In the genomic region with DNA sequence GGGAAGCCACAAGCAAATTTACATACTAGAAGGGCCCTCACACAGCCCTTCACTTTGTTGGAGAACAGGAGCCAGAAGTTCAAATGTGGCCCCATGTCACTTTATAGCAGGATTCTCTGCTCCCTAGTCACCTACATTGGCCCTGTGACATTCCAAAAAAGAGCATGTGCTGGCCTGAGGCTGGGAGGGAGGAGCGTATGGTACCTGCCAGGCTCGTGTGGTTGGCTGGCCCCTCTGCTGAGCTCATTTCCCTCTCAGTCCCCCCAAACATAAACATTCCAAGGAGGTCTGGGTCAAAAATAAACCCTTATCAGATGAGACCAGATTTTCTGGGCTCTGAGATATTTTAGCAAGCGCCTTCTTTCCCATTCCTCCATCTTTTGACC, we compare ENCODE assay signal across 13 mouse cellular contexts. TPM values are rescaled to one million over a fixed set of nuclear protein-coding genes. Genes with fewer than 3 reads are reported as not detected.
DNase-seq lines count a peak whose midpoint lies in the region; ATAC-seq and TF ChIP-seq lines count a peak whose summit lies in the region.
"Had no signal": no experiment of that assay in that cellular context is flagged by ENCODE, and none has a peak within 500 bp of the region (broad histone marks: within the 10 kb centered on the region; RNA-seq: fewer than 3 reads in every experiment).

No protein-coding gene starts in this region.

- H3K36me3 ChIP-seq in forebrain, embryonic 16.5 days (ENCODE audit: control insufficient read depth, insufficient read depth) = peaks cover 32% of the 10 kb centered on the region
- peaks cover 87% of the 10 kb centered on the region for H3K36me3 ChIP-seq in forebrain, embryonic 13.5 days (ENCODE audit: poor library complexity, severe bottlenecking)
- H3K36me3 ChIP-seq in intestine, embryonic 14.5 days (ENCODE audit: control insufficient read depth, insufficient read depth, low read length) = peaks cover 93% of the 10 kb centered on the region
- H3K36me3 ChIP-seq in intestine, embryonic 15.5 days = peaks cover 19% of the 10 kb centered on the region
- peaks cover 18% of the 10 kb centered on the region; the same call in 1 of the 2 replicates for H3K36me3 ChIP-seq in lung, postnatal 0 days (ENCODE audit: insufficient read depth, low read length)

- TF ChIP-seq CTCF in lung, postnatal 0 days (IDR thresholded peaks at IDR 0.05) = no peak

- H3K4me1 ChIP-seq in forebrain, embryonic 16.5 days (replicated peaks; ENCODE audit: control insufficient read depth, insufficient read depth, low read length) = no peaks in the 10 kb centered on the region
- no peaks in the 10 kb centered on the region for H3K4me1 ChIP-seq in forebrain, embryonic 13.5 days
- no peaks in the 10 kb centered on the region for H3K4me1 ChIP-seq in intestine, embryonic 14.5 days (replicated peaks; ENCODE audit: control insufficient read depth, insufficient read depth, low read length)
- no peaks in the 10 kb centered on the region for H3K4me1 ChIP-seq in intestine, embryonic 15.5 days (replicated peaks)
- no peaks in the 10 kb centered on the region for H3K4me1 ChIP-seq in lung, postnatal 0 days (ENCODE audit: insufficient read depth, low read depth, low read length)
- H3K4me1 ChIP-seq: embryonic facial prominence, embryonic 15.5 days; limb, embryonic 12.5 days; stomach, embryonic 15.5 days had no signal

- DNase-seq in intestine, embryonic 14.5 days (ENCODE audit: low spot score) = no peak
- peak; percentile 14 for DNase-seq in lung, postnatal 0 days (ENCODE audit: low spot score)
- no peak for DNase-seq in lung, postnatal 14 days
- no peak for DNase-seq in spleen, postnatal 36 days (ENCODE audit: low spot score in 2 of 2)

- WGBS in forebrain, embryonic 16.5 days = 82% methylated on average over 3 of the region's 3 CpGs
- 73% methylated on average over 3 of the region's 3 CpGs for WGBS in forebrain, embryonic 13.5 days
- 31% methylated on average over 3 of the region's 3 CpGs for WGBS in intestine, embryonic 14.5 days
- 47% methylated on average over 3 of the region's 3 CpGs for WGBS in intestine, embryonic 15.5 days
- WGBS in lung, postnatal 0 days = 28% methylated on average over 3 of the region's 3 CpGs

- no peak overlapping the region for H3K9ac ChIP-seq in forebrain, embryonic 16.5 days (replicated peaks; ENCODE audit: low read depth, low read length)
- H3K9ac ChIP-seq in forebrain, embryonic 13.5 days = no peak overlapping the region
- no peak overlapping the region for H3K9ac ChIP-seq in intestine, embryonic 14.5 days (ENCODE audit: low read length)
- no peak overlapping the region for H3K9ac ChIP-seq in intestine, embryonic 15.5 days
- H3K9ac ChIP-seq in lung, postnatal 0 days (replicated peaks; ENCODE audit: low read depth) = no peak overlapping the region
- H3K9ac ChIP-seq: embryonic facial prominence, embryonic 15.5 days; limb, embryonic 12.5 days; liver, embryonic 14.5 days; stomach, embryonic 15.5 days had no signal

- H3K4me3 ChIP-seq in forebrain, embryonic 16.5 days (replicated peaks; ENCODE audit: low read length) = no peak overlapping the region
- no peak overlapping the region for H3K4me3 ChIP-seq in forebrain, embryonic 13.5 days
- H3K4me3 ChIP-seq in intestine, embryonic 14.5 days (ENCODE audit: low read depth, low read length) = no peak overlapping the region
- H3K4me3 ChIP-seq in intestine, embryonic 15.5 days (replicated peaks) = no peak overlapping the region
- no peak overlapping the region for H3K4me3 ChIP-seq in lung, postnatal 0 days (ENCODE audit: low read depth, low read length)
- H3K4me3 ChIP-seq: embryonic facial prominence, embryonic 15.5 days; limb, embryonic 12.5 days; stomach, embryonic 15.5 days had no signal

- no peak for TF ChIP-seq EP300 in lung, postnatal 0 days (IDR thresholded peaks at IDR 0.05)

- no peaks in the 10 kb centered on the region for H3K27me3 ChIP-seq in forebrain, embryonic 16.5 days (replicated peaks; ENCODE audit: control insufficient read depth, insufficient read depth, low read length)
- no peaks in the 10 kb centered on the region for H3K27me3 ChIP-seq in forebrain, embryonic 13.5 days
- H3K27me3 ChIP-seq in intestine, embryonic 14.5 days (replicated peaks; ENCODE audit: control insufficient read depth, insufficient read depth, low read length) = no peaks in the 10 kb centered on the region
- H3K27me3 ChIP-seq in intestine, embryonic 15.5 days (replicated peaks) = no peaks in the 10 kb centered on the region
- H3K27me3 ChIP-seq in lung, postnatal 0 days (replicated peaks; ENCODE audit: insufficient read depth, low read length) = no peaks in the 10 kb centered on the region
- H3K27me3 ChIP-seq: embryonic facial prominence, embryonic 15.5 days; limb, embryonic 12.5 days; stomach, embryonic 15.5 days had no signal

- no peaks in the 10 kb centered on the region for H3K9me3 ChIP-seq in forebrain, embryonic 16.5 days (ENCODE audit: control insufficient read depth, low read length)
- no peaks in the 10 kb centered on the region for H3K9me3 ChIP-seq in forebrain, embryonic 13.5 days (replicated peaks)
- H3K9me3 ChIP-seq in intestine, embryonic 14.5 days (ENCODE audit: control insufficient read depth, low read length) = no peaks in the 10 kb centered on the region
- H3K9me3 ChIP-seq in intestine, embryonic 15.5 days = no peaks in the 10 kb centered on the region
- no peaks in the 10 kb centered on the region for H3K9me3 ChIP-seq in lung, postnatal 0 days (ENCODE audit: low read length)
- H3K9me3 ChIP-seq: embryonic facial prominence, embryonic 15.5 days; limb, embryonic 12.5 days; stomach, embryonic 15.5 days had no signal

- H3K27ac ChIP-seq in forebrain, embryonic 16.5 days (ENCODE audit: low read length) = no peak overlapping the region
- H3K27ac ChIP-seq in forebrain, embryonic 13.5 days = no peak overlapping the region
- H3K27ac ChIP-seq in intestine, embryonic 14.5 days (ENCODE audit: low read depth) = no peak overlapping the region
- no peak overlapping the region for H3K27ac ChIP-seq in intestine, embryonic 15.5 days
- H3K27ac ChIP-seq in lung, postnatal 0 days (ENCODE audit: low read length) = no peak overlapping the region
- H3K27ac ChIP-seq: embryonic facial prominence, embryonic 15.5 days; limb, embryonic 12.5 days; liver, embryonic 14.5 days; stomach, embryonic 15.5 days had no signal

- no peak overlapping the region for H3K4me2 ChIP-seq in forebrain, embryonic 16.5 days (ENCODE audit: low read length)
- H3K4me2 ChIP-seq in forebrain, embryonic 13.5 days = no peak overlapping the region
- H3K4me2 ChIP-seq in intestine, embryonic 14.5 days (ENCODE audit: low read length) = no peak overlapping the region
- no peak overlapping the region for H3K4me2 ChIP-seq in intestine, embryonic 15.5 days (replicated peaks)
- no peak overlapping the region for H3K4me2 ChIP-seq in lung, postnatal 0 days (replicated peaks; ENCODE audit: low read depth, low read length)
- H3K4me2 ChIP-seq: embryonic facial prominence, embryonic 15.5 days; limb, embryonic 12.5 days; stomach, embryonic 15.5 days had no signal

- 0 out of 2 replicates have a peak, but pooled peaks have one; percentile 8 for ATAC-seq in forebrain, embryonic 16.5 days
- no peak for ATAC-seq in forebrain, embryonic 13.5 days
- peak; percentile 61 for ATAC-seq in intestine, embryonic 14.5 days (replicated peaks; ENCODE audit: low FRiP score, low TSS enrichment, low read depth)
- no peak; the same call in 1 of the 2 replicates for ATAC-seq in intestine, embryonic 15.5 days
- peak; percentile 44 for ATAC-seq in lung, postnatal 0 days
- 0 out of 2 replicates have a peak, but pooled peaks have one; percentile 4 for ATAC-seq in megakaryocyte, adult 5-6 weeks (ENCODE audit: poor library complexity, severe bottlenecking)

RNA-seq across cellular contexts. Expression of a gene that starts 20.4 kb away (rescaled TPM):
- polyA plus RNA-seq in forebrain, embryonic 16.5 days (2015; fragmentation: Nextera tagmentation; extraction: Ambion mirVana) = 32.2 and 32.3 TPM in 2 replicates
- polyA plus RNA-seq in forebrain, embryonic 13.5 days (2015; fragmentation: Nextera tagmentation; extraction: Ambion mirVana) = 27.8 and 29.3 TPM in 2 replicates
- polyA plus RNA-seq in intestine, embryonic 14.5 days (2014; fragmentation: Nextera tagmentation; extraction: Ambion mirVana) = 31.2 and 31.7 TPM in 2 replicates
- 28.6 and 29.8 TPM in 2 replicates for polyA plus RNA-seq in intestine, embryonic 15.5 days (2015; fragmentation: Nextera tagmentation; extraction: Ambion mirVana)
- polyA plus RNA-seq in lung, postnatal 0 days (2015; fragmentation: Nextera tagmentation; extraction: Ambion mirVana) = 10.6 and 13.9 TPM in 2 replicates
- 13.7 and 14.7 TPM in 2 replicates for total RNA-seq in megakaryocyte, adult 5-6 weeks (2015)
- total RNA-seq in megakaryocyte, adult 5-6 weeks (2017) = 14.9 and 20.5 TPM in 2 replicates

RNA-seq across cellular contexts. Expression of a gene that starts 23.3 kb away (rescaled TPM):
- 17.1 and 20.0 TPM in 2 replicates for polyA plus RNA-seq in forebrain, embryonic 16.5 days (2015; fragmentation: Nextera tagmentation; extraction: Ambion mirVana)
- 11.2 and 12.4 TPM in 2 replicates for polyA plus RNA-seq in forebrain, embryonic 13.5 days (2015; fragmentation: Nextera tagmentation; extraction: Ambion mirVana)
- polyA plus RNA-seq in intestine, embryonic 14.5 days (2014; fragmentation: Nextera tagmentation; extraction: Ambion mirVana) = 10.2 and 11.0 TPM in 2 replicates
- 10.6 and 12.4 TPM in 2 replicates for polyA plus RNA-seq in intestine, embryonic 15.5 days (2015; fragmentation: Nextera tagmentation; extraction: Ambion mirVana)
- polyA plus RNA-seq in lung, postnatal 0 days (2015; fragmentation: Nextera tagmentation; extraction: Ambion mirVana) = 16.0 and 18.0 TPM in 2 replicates
- 0.21 and 0.33 TPM in 2 replicates for total RNA-seq in megakaryocyte, adult 5-6 weeks (2015)
- total RNA-seq in megakaryocyte, adult 5-6 weeks (2017) = 1.1 and 3.0 TPM in 2 replicates

RNA-seq across cellular contexts. Expression of a gene that starts 52.7 kb away (rescaled TPM):
- 2.1 and 2.6 TPM in 2 replicates for polyA plus RNA-seq in forebrain, embryonic 16.5 days (2015; fragmentation: Nextera tagmentation; extraction: Ambion mirVana)
- polyA plus RNA-seq in forebrain, embryonic 13.5 days (2015; fragmentation: Nextera tagmentation; extraction: Ambion mirVana) = 2.3 and 2.8 TPM in 2 replicates
- 5.3 and 5.9 TPM in 2 replicates for polyA plus RNA-seq in intestine, embryonic 14.5 days (2014; fragmentation: Nextera tagmentation; extraction: Ambion mirVana)
- polyA plus RNA-seq in intestine, embryonic 15.5 days (2015; fragmentation: Nextera tagmentation; extraction: Ambion mirVana) = 5.7 and 6.2 TPM in 2 replicates
- 30.0 and 35.8 TPM in 2 replicates for polyA plus RNA-seq in lung, postnatal 0 days (2015; fragmentation: Nextera tagmentation; extraction: Ambion mirVana)
- total RNA-seq in megakaryocyte, adult 5-6 weeks (2015) = not detected in 2 replicates
- 0.08 TPM in 1 of 2 replicates, not detected in the other for total RNA-seq in megakaryocyte, adult 5-6 weeks (2017)
- total RNA-seq: MEL had no signal

Comparison
In these comparisons a context has a peak if more than half of its experiments do, and no peak if none do; other contexts are left out.
1. ATAC-seq: peak in forebrain, embryonic 16.5 days (single experiment), intestine, embryonic 14.5 days (single experiment), lung, postnatal 0 days (single experiment) and megakaryocyte, adult 5-6 weeks (single experiment); none in forebrain, embryonic 13.5 days (single experiment) and intestine, embryonic 15.5 days (single experiment).